Mouse (Mus musculus): ENCODE data around the gene Gm10842. TPM values are rescaled to one million over a fixed set of nuclear protein-coding genes. Genes with fewer than 3 reads are reported as not detected.
A peak's percentile ranks its signal among the peaks of the same experiment; 100 is the strongest.

Gene Gm10842
- total RNA-seq, 4 experiments from 2014 or later: not detected

GRCm38 (mm10) chr11:105152357-105152899 is 5.7 kb downstream of the Gm10842 start:
- no peak for DNase-seq (ENCODE audit: low spot score)

- no peak for DNase-seq (ENCODE audit: low spot score)
These were observed 6.6 kb downstream of the Gm10842 start for GRCm38 (mm10) chr11:105153068-105153833.

- no peak for DNase-seq (ENCODE audit: low spot score)
These were observed 9.2 kb downstream of the Gm10842 start for GRCm38 (mm10) chr11:105155915-105156314.

- peak; percentile 11 for DNase-seq (ENCODE audit: low spot score)
These were observed 10.1 kb downstream of the Gm10842 start for GRCm38 (mm10) chr11:105156748-105157267.

GRCm38 (mm10) chr11:105158047-105158446 is 11.4 kb downstream of the Gm10842 start:
- no peak for DNase-seq (ENCODE audit: low spot score)

DNA sequence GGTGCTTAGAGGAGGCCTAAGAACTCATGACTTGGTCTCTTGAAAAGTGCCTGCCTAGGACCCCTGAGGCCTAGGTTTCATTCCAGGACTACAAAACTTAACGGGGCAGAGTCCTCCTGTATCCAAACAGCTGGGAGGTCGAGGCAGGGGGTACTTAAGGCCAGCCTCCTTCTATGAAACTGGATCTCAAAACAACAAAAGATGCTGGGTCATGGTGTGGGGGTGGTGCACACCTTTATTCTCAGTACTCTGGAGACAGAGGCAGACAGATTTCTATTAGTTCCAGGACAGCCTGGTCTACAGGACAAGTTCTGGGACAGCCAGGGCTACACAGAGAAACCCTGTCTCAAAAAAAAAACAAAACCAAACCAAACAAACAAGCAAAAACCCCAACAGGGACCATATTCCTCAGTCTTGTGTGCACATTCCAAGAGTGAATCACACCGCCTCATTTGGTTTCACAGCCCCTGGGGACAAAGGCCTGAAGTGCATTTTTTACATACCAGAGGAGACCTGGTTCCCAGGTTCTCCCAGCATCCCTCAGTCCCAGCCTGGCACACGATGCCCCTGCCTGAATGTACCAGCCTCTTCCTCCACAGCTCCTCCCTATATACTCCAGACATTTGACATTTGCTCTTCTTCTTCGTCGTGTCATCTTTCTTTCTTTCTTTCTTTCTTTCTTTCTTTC is 13.1 kb downstream of the Gm10842 start:
- DNase-seq (ENCODE audit: low spot score): no peak

- DNase-seq (ENCODE audit: low spot score): no peak
These were observed 14.7 kb downstream of the Gm10842 start for GRCm38 (mm10) chr11:105161411-105161810.

- DNase-seq (ENCODE audit: low spot score): no peak
These were observed 18.1 kb downstream of the Gm10842 start for GRCm38 (mm10) chr11:105164516-105165510.

GRCm38 (mm10) chr11:105166780-105167179 is 20.1 kb downstream of the Gm10842 start:
- no peak for DNase-seq (ENCODE audit: low spot score)

- DNase-seq (ENCODE audit: low spot score): no peak
These were observed 31.8 kb downstream of the Gm10842 start, which contains the start of gene Tlk2 for GRCm38 (mm10) chr11:105178516-105178915. Gene Tlk2 (plus strand): TSS chr11:105178807.

GRCm38 (mm10) chr11:105179523-105179922 is 32.8 kb downstream of the Gm10842 start:
- DNase-seq (ENCODE audit: low spot score): no peak

- DNase-seq (ENCODE audit: low spot score): peak; percentile 19
These were observed 33.9 kb downstream of the Gm10842 start for GRCm38 (mm10) chr11:105180471-105181091.

GRCm38 (mm10) chr11:105181126-105181637 is 34.5 kb downstream of the Gm10842 start:
- DNase-seq (ENCODE audit: low spot score): peak; percentile 85

GRCm38 (mm10) chr11:105181689-105182460 is 35.2 kb downstream of the Gm10842 start:
- DNase-seq (ENCODE audit: low spot score): peak; percentile 27

GRCm38 (mm10) chr11:105182461-105182855 is 35.8 kb downstream of the Gm10842 start:
- DNase-seq (ENCODE audit: low spot score): no peak

DNA sequence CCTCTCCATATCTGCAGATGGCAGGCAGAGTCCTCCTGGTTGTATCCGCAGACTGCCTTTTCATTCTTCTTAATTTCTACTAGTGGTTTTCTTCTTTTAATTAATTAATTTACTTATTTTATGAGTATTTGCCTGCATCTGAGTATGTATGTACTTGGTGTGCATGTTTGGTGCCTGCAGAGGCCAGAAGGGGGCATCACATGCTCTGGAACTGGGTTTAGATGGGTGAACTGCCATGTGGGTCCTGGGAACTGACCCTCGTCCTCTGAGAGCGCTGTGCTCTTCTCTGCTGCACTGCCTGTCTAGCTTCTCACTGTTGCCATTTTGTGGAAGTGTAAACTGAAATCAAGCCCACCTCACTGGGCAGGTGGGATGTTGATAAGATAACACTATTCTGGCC is 38.0 kb downstream of the Gm10842 start:
- DNase-seq (ENCODE audit: low spot score): no peak

DNA sequence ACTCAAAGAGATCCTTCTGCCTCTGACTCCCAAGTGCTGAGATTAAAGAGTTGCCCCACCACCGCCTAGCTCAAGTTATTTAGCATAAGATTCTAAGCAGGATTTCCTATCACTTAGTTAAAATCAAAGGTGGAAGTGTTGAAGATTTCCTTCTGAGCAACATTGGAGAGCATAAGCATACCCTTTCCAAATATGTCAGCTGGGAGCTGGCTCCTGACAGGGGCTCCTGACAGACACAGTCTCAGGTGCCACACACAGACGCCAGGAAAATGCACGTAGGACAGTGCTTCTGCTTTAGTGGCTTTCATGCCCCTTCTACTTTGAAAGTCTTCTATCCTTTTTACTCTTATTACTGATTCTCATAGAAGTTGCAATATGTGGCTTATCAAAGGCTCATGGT is 45.5 kb downstream of the Gm10842 start:
- no peak for DNase-seq (ENCODE audit: low spot score)
